Mouse (Mus musculus): ENCODE results near the gene Aqp6.

The Aqp6 gene

GRCm38 (mm10) chr15:99649067-99649761, 48.0 kb downstream of the Aqp6 start:
- DNase-seq = peak; percentile 39

GRCm38 (mm10) chr15:99650304-99650703, 49.1 kb downstream of the Aqp6 start:
- DNase-seq = no peak

GRCm38 (mm10) chr15:99651163-99651872, 50.1 kb downstream of the Aqp6 start, which contains the start of gene Racgap1:
Racgap1 (minus strand) TSS chr15:99651656.
- DNase-seq = peak; percentile 98

- DNase-seq = no peak
Observed at GRCm38 (mm10) chr15:99651984-99652872, 51.0 kb downstream of the Aqp6 start.

- DNase-seq = peak; percentile 49
Observed at GRCm38 (mm10) chr15:99653291-99653690, 52.1 kb downstream of the Aqp6 start.

- no peak for DNase-seq
Observed at GRCm38 (mm10) chr15:99653876-99654275, 52.7 kb downstream of the Aqp6 start.
